Mouse (Mus musculus) embryonic facial prominence, embryonic 13.5 days (tissue): Measurements from ENCODE around the gene Gpatch3. TPM values are rescaled to one million over a fixed set of nuclear protein-coding genes. Genes with fewer than 3 reads are reported as not detected.

Experiments used
- ATAC-seq: fragments of 200-750 bp; cut with Nextera tagmentation; 2 replicates; pipeline ENCODE4 v1.8.0; 2017; ENCODE audit warnings: low read depth; ENCODE audit not compliant: insufficient number of reproducible peaks, insufficient read depth, low FRiP score, low TSS enrichment
- H3K27ac ChIP-seq: fragments of 300-500 bp; sonication (generic); 2 replicates; pipeline ENCODE4 v1.5.1; 2015; ENCODE audit warnings: moderate library complexity, mild to moderate bottlenecking, inconsistent platforms
- H3K27me3 ChIP-seq: fragments of 300-500 bp; sonication (generic); 2 replicates; pipeline ENCODE4 v1.6.1; 2015; ENCODE audit warnings: mild to moderate bottlenecking, inconsistent platforms
- H3K36me3 ChIP-seq: fragments of 300-500 bp; sonication (generic); 2 replicates; pipeline ENCODE4 v1.6.1; 2015; ENCODE audit warnings: mild to moderate bottlenecking, inconsistent platforms
- H3K4me1 ChIP-seq: fragments of 300-500 bp; sonication (generic); 2 replicates; pipeline ENCODE4 v1.6.1; 2015; ENCODE audit warnings: inconsistent platforms
- H3K4me2 ChIP-seq: fragments of 300-500 bp; sonication (generic); 2 replicates; pipeline ENCODE4 v1.6.1; 2015; ENCODE audit warnings: moderate library complexity, mild to moderate bottlenecking, inconsistent platforms
- H3K4me3 ChIP-seq: fragments of 300-500 bp; sonication (generic); 2 replicates; pipeline ENCODE4 v1.5.1; 2015; ENCODE audit warnings: mild to moderate bottlenecking, inconsistent platforms
- H3K9ac ChIP-seq: fragments of 300-500 bp; sonication (generic); 2 replicates; pipeline ENCODE4 v1.6.1; 2015; ENCODE audit warnings: mild to moderate bottlenecking, inconsistent platforms
- H3K9me3 ChIP-seq: fragments of 300-500 bp; sonication (generic); 2 replicates; pipeline ENCODE4 v1.6.1; 2016; ENCODE audit warnings: inconsistent platforms
- WGBS: fragments of 180-500 bp; shearing (Covaris S2); methylation state at CpG from one replicate; pipeline ENCODE4 v1.1.7; 2015; ENCODE audit warnings: mixed read lengths; 5-methylcytosine and 5-hydroxymethylcytosine counted together
- microRNA-seq: library from miRNA; unstranded; fragments of <30 nt; microRNA quantifications from one replicate; pipeline ENCODE4, GENCODE M21; 2016
- polyA plus RNA-seq: library from polyadenylated mRNA; unstranded; fragments of >200 nt; fragmentation: Nextera tagmentation; extraction: Ambion mirVana; gene quantifications from 2 replicates; pipeline ENCODE4 v1.2.1, GENCODE M21; 2015

The Gpatch3 gene
- polyA plus RNA-seq, 1 experiment from 2014 or later: 9.5 TPM

DNA sequence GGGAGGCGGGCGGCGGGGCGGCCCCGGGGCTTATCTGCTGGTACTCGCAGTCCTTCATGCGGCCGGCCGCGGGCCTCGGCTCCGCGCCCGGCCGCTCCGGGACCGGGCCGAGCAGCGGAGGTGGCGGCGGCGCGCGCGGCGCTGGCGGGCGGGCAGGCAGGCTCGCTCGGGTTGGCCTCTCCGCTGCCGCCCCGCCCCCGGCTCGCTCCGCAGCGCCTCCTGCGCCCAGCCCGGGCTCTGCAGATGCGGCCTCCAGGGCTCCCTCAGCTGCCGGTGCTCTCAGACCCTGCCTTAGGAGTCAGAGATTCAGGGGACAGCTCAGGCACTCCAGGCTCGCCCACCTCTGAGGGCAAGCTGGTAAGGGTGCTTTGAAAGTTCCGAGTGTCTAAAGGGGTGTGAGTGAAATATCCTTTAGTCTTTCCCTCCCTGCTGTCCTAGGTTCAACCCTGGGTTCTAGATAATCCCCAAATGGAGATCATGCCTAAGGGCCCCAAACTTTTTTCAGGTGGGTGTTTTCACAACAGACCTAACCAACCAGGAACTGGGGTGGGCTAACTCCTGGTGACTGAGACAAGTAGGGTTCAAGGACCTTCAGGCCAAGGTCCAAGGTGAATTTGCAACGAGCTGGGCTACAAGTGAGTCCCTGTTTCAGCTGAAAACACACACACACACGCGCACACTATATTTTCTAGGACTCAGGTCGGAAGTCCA is 58.9 kb downstream of the Gpatch3 start:
- H3K4me2 ChIP-seq: peak overlapping the region; percentile 89

More for the DNA sequence above, 58.9 kb downstream of the Gpatch3 start:
- peak overlapping the region; percentile 91 for H3K9ac ChIP-seq
- 13% methylated on average over 25 of the region's 47 CpGs for WGBS
- H3K27ac ChIP-seq: peak overlapping the region; percentile 69
- peak overlapping the region; percentile 82 for H3K4me3 ChIP-seq
- H3K9me3 ChIP-seq: no peaks in the 10 kb centered on the region
- H3K4me1 ChIP-seq: peaks cover 30% of the 10 kb centered on the region
- no peaks in the 10 kb centered on the region for H3K36me3 ChIP-seq
- peak; percentile 57; the same call in 1 of the 2 replicates for ATAC-seq
- H3K27me3 ChIP-seq: no peaks in the 10 kb centered on the region

Small RNA genes within 50 kb of the gene (microRNA-seq; reads per million reads assigned to microRNA genes)
- gene Gm23158: not detected

Other genes with a start within 250 kb of the Gpatch3 start
- gene Wdtc1, start 221.3 kb upstream of the Gpatch3 start, polyA plus RNA-seq: 13.9 and 14.3 TPM in 2 replicates
- gene Slc9a1, start 205.0 kb upstream of the Gpatch3 start, polyA plus RNA-seq: 8.6 and 9.4 TPM in 2 replicates
- 1.4 and 1.5 TPM in 2 replicates for gene Tent5b, start 94.6 kb upstream of the Gpatch3 start, polyA plus RNA-seq
- 3.7 and 4.0 TPM in 2 replicates for gene Trnp1, start 76.2 kb upstream of the Gpatch3 start, polyA plus RNA-seq
- 19.9 TPM in 2 replicates for gene Kdf1, start 55.8 kb upstream of the Gpatch3 start, polyA plus RNA-seq
- 331 and 335 TPM in 2 replicates for gene Nudc, start 28.7 kb upstream of the Gpatch3 start, polyA plus RNA-seq
- not detected in 2 replicates for gene Nr0b2, start 21.4 kb upstream of the Gpatch3 start, polyA plus RNA-seq
- gene Gpn2, start 9.6 kb downstream of the Gpatch3 start, polyA plus RNA-seq: 16.4 and 21.2 TPM in 2 replicates
- 130 and 142 TPM in 2 replicates for gene Sfn, start 27.4 kb downstream of the Gpatch3 start, polyA plus RNA-seq
- 3.9 and 4.2 TPM in 2 replicates for gene Zdhhc18, start 75.4 kb downstream of the Gpatch3 start, polyA plus RNA-seq
- 17.1 and 17.4 TPM in 2 replicates for gene Pigv, start 97.9 kb downstream of the Gpatch3 start, polyA plus RNA-seq
- 36.0 and 36.4 TPM in 2 replicates for gene Arid1a, start 182.0 kb downstream of the Gpatch3 start, polyA plus RNA-seq